Comparison of ENCODE assay signal across 9 mouse cellular contexts in genomic region chr3:152304093-152304815, GRCm38 (mm10). TPM values are rescaled to one million over a fixed set of nuclear protein-coding genes. Genes with fewer than 3 reads are reported as not detected.
DNase-seq lines count a peak whose midpoint lies in the region; ATAC-seq and TF ChIP-seq lines count a peak whose summit lies in the region.
"Had no signal": no experiment of that assay in that cellular context is flagged by ENCODE, and none has a peak within 500 bp of the region (broad histone marks: within the 10 kb centered on the region; RNA-seq: fewer than 3 reads in every experiment).

No protein-coding gene starts in this region.

- no peaks in the 10 kb centered on the region for H3K9me3 ChIP-seq in intestine, postnatal 0 days (ENCODE audit: control insufficient read depth)
- H3K9me3 ChIP-seq: G1E had no signal

- no peak overlapping the region for H3K9ac ChIP-seq in intestine, postnatal 0 days (ENCODE audit: low read depth, low read length)

- intact Hi-C loops in gastrocnemius, postnatal 14 days (cut with DNase I; ENCODE audit: low total_unique reads) = no loop called here

- H3K27ac ChIP-seq in intestine, postnatal 0 days (ENCODE audit: low read depth, low read length) = peak overlapping the region; percentile 64

- no peaks in the 10 kb centered on the region for H3K79me2 ChIP-seq in myocyte (ENCODE audit: control insufficient read depth, insufficient read depth)

- H3K4me3 ChIP-seq in intestine, postnatal 0 days (ENCODE audit: low read depth, low read length) = no peak overlapping the region
- H3K4me3 ChIP-seq in myocyte = no peak overlapping the region

- peaks cover 9% of the 10 kb centered on the region; the same call in 1 of the 2 replicates for H3K4me1 ChIP-seq in intestine, postnatal 0 days (replicated peaks; ENCODE audit: control insufficient read depth, insufficient read depth, low read length)

- peak; percentile 22 for DNase-seq in layer of hippocampus, adult 9-11 months
- DNase-seq in layer of hippocampus, postnatal 10 days (ENCODE audit: low spot score in 2 of 2) = no peak
- peak; percentile 47 for DNase-seq in gastrocnemius, postnatal 14 days
- DNase-seq in cerebellum, postnatal 10 days = no peak
- DNase-seq in thymus, postnatal 0 days (ENCODE audit: low spot score) = no peak
- no peak for DNase-seq in layer of hippocampus, adult 18-20 months (ENCODE audit: low spot score in 2 of 2)

- peak; percentile 66 for ATAC-seq in intestine, postnatal 0 days

- TF ChIP-seq POLR2A in myocyte (IDR thresholded peaks at IDR 0.05; ENCODE audit: insufficient read length, low read depth) = no peak

- WGBS in intestine, postnatal 0 days = 25% methylated on average over 6 of the region's 6 CpGs

- TF ChIP-seq CTCF in intestine, postnatal 0 days (IDR thresholded peaks at IDR 0.05; ENCODE audit: low read depth) = no peak

- H3K27me3 ChIP-seq in intestine, postnatal 0 days (replicated peaks; ENCODE audit: control insufficient read depth, insufficient read depth, low read length) = no peaks in the 10 kb centered on the region
- no peaks in the 10 kb centered on the region for H3K27me3 ChIP-seq in myocyte (ENCODE audit: control insufficient read depth, insufficient read depth, insufficient read length)

- H3K4me2 ChIP-seq in intestine, postnatal 0 days (replicated peaks; ENCODE audit: low read depth) = no peak overlapping the region
- peak overlapping the region; percentile 41 for H3K4me2 ChIP-seq in myocyte (ENCODE audit: low read depth)

- H3ac ChIP-seq in myocyte (ENCODE audit: control insufficient read depth, insufficient read length) = no peak overlapping the region

- no peaks in the 10 kb centered on the region for H3K36me3 ChIP-seq in intestine, postnatal 0 days (ENCODE audit: control insufficient read depth, insufficient read depth)
- H3K36me3 ChIP-seq in myocyte (ENCODE audit: control insufficient read depth, insufficient read depth) = no peaks in the 10 kb centered on the region

TF ChIP-seq in myocyte, 11 proteins besides CTCF, POLR2A, EP300 and RAD21:
- peak; percentile 30 for TF ChIP-seq TCF12 (IDR thresholded peaks at IDR 0.05; ENCODE audit: insufficient read depth, poor library complexity, severe bottlenecking)
- TF ChIP-seq MYOG (IDR thresholded peaks at IDR 0.05; ENCODE audit: control insufficient read depth in 1 of 3, insufficient read depth in 1 of 3, insufficient read length in 2 of 3, low read depth in 2 of 3) = peak in 1 of 3 experiments; percentile 15
- TF ChIP-seq CEBPB (IDR thresholded peaks at IDR 0.05; ENCODE audit: insufficient read depth, poor library complexity, severe bottlenecking) = no peak

RNA-seq across cellular contexts. Expression of gene Miga1, which starts 36.0 kb away (rescaled TPM):
- 10 to 100 TPM; 73.3 to 76.5 TPM for total RNA-seq in layer of hippocampus, postnatal 10 days (2021)
- total RNA-seq in gastrocnemius, postnatal 14 days (2021) = 1 to 10 TPM; 3.7 to 4.1 TPM
- polyA plus RNA-seq in intestine, postnatal 0 days (2015; fragmentation: Nextera tagmentation; extraction: Ambion mirVana) = 5.8 and 6.6 TPM in 2 replicates
- 0.26 TPM for polyA plus RNA-seq in myocyte (2012; fragmentation: generic; extraction: Trizol)
- polyA plus RNA-seq in thymus, postnatal 0 days (2015; fragmentation: Nextera tagmentation; extraction: Ambion mirVana) = 13.1 and 14.4 TPM in 2 replicates
- total RNA-seq in layer of hippocampus, adult 18-20 months (2021) = 10 to 100 TPM; 73.9 to 74.1 TPM

RNA-seq across cellular contexts. Expression of gene Nexn, which starts 38.1 kb away (rescaled TPM):
- 1 to 10 TPM in 1 of 2 experiments, under 1 TPM in 1; 0.87 to 1.0 TPM for total RNA-seq in layer of hippocampus, postnatal 10 days (2021)
- total RNA-seq in gastrocnemius, postnatal 14 days (2021) = 100 to 1,000 TPM; 323 to 367 TPM
- polyA plus RNA-seq in intestine, postnatal 0 days (2015; fragmentation: Nextera tagmentation; extraction: Ambion mirVana) = 30.0 and 30.3 TPM in 2 replicates
- 24.9 TPM for polyA plus RNA-seq in myocyte (2012; fragmentation: generic; extraction: Trizol)
- 0.59 and 1.2 TPM in 2 replicates for polyA plus RNA-seq in thymus, postnatal 0 days (2015; fragmentation: Nextera tagmentation; extraction: Ambion mirVana)
- 1 to 10 TPM; 1.3 to 1.7 TPM for total RNA-seq in layer of hippocampus, adult 18-20 months (2021)
- polyA plus RNA-seq: G1E had no signal

RNA-seq across cellular contexts. Expression of gene Usp33, which starts 42.0 kb away (rescaled TPM):
- total RNA-seq in layer of hippocampus, postnatal 10 days (2021) = 100 to 1,000 TPM; 103 to 117 TPM
- total RNA-seq in gastrocnemius, postnatal 14 days (2021) = 10 to 100 TPM; 18.2 to 21.3 TPM
- 18.7 and 18.9 TPM in 2 replicates for polyA plus RNA-seq in intestine, postnatal 0 days (2015; fragmentation: Nextera tagmentation; extraction: Ambion mirVana)
- 7.9 TPM for polyA plus RNA-seq in myocyte (2012; fragmentation: generic; extraction: Trizol)
- 30.4 and 35.4 TPM in 2 replicates for polyA plus RNA-seq in thymus, postnatal 0 days (2015; fragmentation: Nextera tagmentation; extraction: Ambion mirVana)
- 100 to 1,000 TPM; 118 to 120 TPM for total RNA-seq in layer of hippocampus, adult 18-20 months (2021)

Comparison
In these comparisons a context has a peak if more than half of its experiments do, and no peak if none do; other contexts are left out.
1. DNase-seq: peak in layer of hippocampus, adult 9-11 months (single experiment) and gastrocnemius, postnatal 14 days (single experiment); none in layer of hippocampus, postnatal 10 days (0 of 2), cerebellum, postnatal 10 days (0 of 2), thymus, postnatal 0 days (single experiment) and layer of hippocampus, adult 18-20 months (0 of 2).
2. RNA of gene Miga1, which starts 36.0 kb away (total RNA-seq): 73.3 to 76.5 TPM in layer of hippocampus, postnatal 10 days and 73.9 to 74.1 TPM in layer of hippocampus, adult 18-20 months; 3.7 to 4.1 TPM in gastrocnemius, postnatal 14 days; every median in the first group is over 10 times any median in the second.
3. RNA of gene Nexn, which starts 38.1 kb away (total RNA-seq): 323 to 367 TPM in gastrocnemius, postnatal 14 days; 1.3 to 1.7 TPM in layer of hippocampus, adult 18-20 months and 0.87 to 1.0 TPM in layer of hippocampus, postnatal 10 days; every median in the first group is over 100 times any median in the second.
4. RNA of gene Usp33, which starts 42.0 kb away (total RNA-seq): 118 to 120 TPM in layer of hippocampus, adult 18-20 months and 103 to 117 TPM in layer of hippocampus, postnatal 10 days; 18.2 to 21.3 TPM in gastrocnemius, postnatal 14 days; every median in the first group is over 4 times any median in the second.